Comparison of ENCODE assay signal across 18 mouse cellular contexts in genomic region chr3:108314038-108314675, GRCm38 (mm10). TPM values are rescaled to one million over a fixed set of nuclear protein-coding genes. Genes with fewer than 3 reads are reported as not detected.
DNase-seq lines count a peak whose midpoint lies in the region; ATAC-seq and TF ChIP-seq lines count a peak whose summit lies in the region.
"Had no signal": no experiment of that assay in that cellular context is flagged by ENCODE, and none has a peak within 500 bp of the region (broad histone marks: within the 10 kb centered on the region; RNA-seq: fewer than 3 reads in every experiment).

No protein-coding gene starts in this region.

- H3K9me3 ChIP-seq in heart, embryonic 12.5 days (replicated peaks): no peaks in the 10 kb centered on the region
- H3K9me3 ChIP-seq: embryonic facial prominence, embryonic 13.5 days; heart, embryonic 13.5 days; midbrain, embryonic 15.5 days had no signal

- H3K79me2 ChIP-seq in heart, adult 2 months (replicated peaks; ENCODE audit: control insufficient read depth, insufficient read depth, low read length): no peaks in the 10 kb centered on the region

- H3K27ac ChIP-seq in heart, adult 2 months: no peak overlapping the region
- no peak overlapping the region for H3K27ac ChIP-seq in heart, embryonic 12.5 days (ENCODE audit: poor library complexity, severe bottlenecking)
- H3K27ac ChIP-seq: embryonic facial prominence, embryonic 13.5 days; heart, embryonic 13.5 days; macrophage; midbrain, embryonic 15.5 days had no signal

- no peak for TF ChIP-seq POLR2A in heart, adult 2 months (IDR thresholded peaks at IDR 0.05; ENCODE audit: insufficient read depth, low read depth, low read length)

- H3K36me3 ChIP-seq in heart, adult 2 months (ENCODE audit: control insufficient read depth, insufficient read depth, low read length): peaks cover 3% of the 10 kb centered on the region; the same call in 1 of the 2 replicates
- peaks cover 21% of the 10 kb centered on the region for H3K36me3 ChIP-seq in heart, embryonic 12.5 days
- H3K36me3 ChIP-seq: embryonic facial prominence, embryonic 13.5 days had no signal

- intact Hi-C loops in heart, adult 2 months (cut with DNase I): no loop called here

- TF ChIP-seq EP300 in heart, adult 2 months (IDR thresholded peaks at IDR 0.05; ENCODE audit: insufficient read depth, low read depth, low read length): no peak

- H3K27me3 ChIP-seq in heart, adult 2 months (ENCODE audit: control insufficient read depth, insufficient read depth, low read length): no peaks in the 10 kb centered on the region
- no peaks in the 10 kb centered on the region for H3K27me3 ChIP-seq in heart, embryonic 12.5 days (replicated peaks)
- H3K27me3 ChIP-seq: embryonic facial prominence, embryonic 13.5 days; heart, embryonic 13.5 days; midbrain, embryonic 15.5 days had no signal

- no peak overlapping the region for H3K9ac ChIP-seq in heart, adult 2 months (ENCODE audit: low read depth, low read length)
- no peak overlapping the region for H3K9ac ChIP-seq in heart, embryonic 12.5 days
- H3K9ac ChIP-seq: embryonic facial prominence, embryonic 13.5 days; heart, embryonic 13.5 days; midbrain, embryonic 15.5 days had no signal

- ATAC-seq in heart, embryonic 12.5 days (ENCODE audit: insufficient number of reproducible peaks, low FRiP score): no peak
- ATAC-seq in megakaryocyte-erythroid progenitor cell, adult 5-6 weeks (replicated peaks; ENCODE audit: low FRiP score, low TSS enrichment, poor library complexity, severe bottlenecking): peak; percentile 60
- ATAC-seq: activated CD4-positive, CD25-positive, alpha-beta regulatory T cell, adult 4 months; CD4-positive, CD25-positive, alpha-beta regulatory T cell, adult 4 months; midbrain, embryonic 15.5 days had no signal

- no peak for DNase-seq in heart, adult 2 months
- peak; percentile 21 to 51 for DNase-seq in gastrocnemius, adult 8-10 months (ENCODE audit: low spot score in 2 of 2)
- peak; percentile 55 for DNase-seq in gastrocnemius, postnatal 25 days
- DNase-seq in spleen, postnatal 14 days (ENCODE audit: low spot score in 2 of 2): no peak
- DNase-seq in T-cell, adult 2 months (ENCODE audit: low spot score): no peak
- DNase-seq: cerebellum, adult 11-12 months; heart, postnatal 4 days; kidney, postnatal 14 days; thymus, adult 2 months had no signal

- 61% methylated on average over 8 of the region's 8 CpGs for WGBS in heart, adult 2 months
- 69% methylated on average over 8 of the region's 8 CpGs for WGBS in heart, embryonic 12.5 days

- H3K4me1 ChIP-seq in heart, adult 2 months (ENCODE audit: control insufficient read depth, insufficient read depth, low read length): no peaks in the 10 kb centered on the region; the same call in 1 of the 2 replicates
- H3K4me1 ChIP-seq in heart, embryonic 12.5 days (replicated peaks): peaks cover 22% of the 10 kb centered on the region
- H3K4me1 ChIP-seq: midbrain, embryonic 15.5 days had no signal

- no peak overlapping the region for H3K4me2 ChIP-seq in heart, embryonic 12.5 days
- H3K4me2 ChIP-seq: embryonic facial prominence, embryonic 13.5 days; heart, embryonic 13.5 days; liver, embryonic 11.5 days; midbrain, embryonic 15.5 days had no signal

- peak; percentile 19; the same call in 1 of the 2 replicates for TF ChIP-seq CTCF in heart, adult 2 months (IDR thresholded peaks at IDR 0.05)

- H3K4me3 ChIP-seq in heart, adult 2 months: no peak overlapping the region
- H3K4me3 ChIP-seq in heart, embryonic 12.5 days: no peak overlapping the region
- H3K4me3 ChIP-seq: embryonic facial prominence, embryonic 13.5 days; heart, embryonic 13.5 days; midbrain, embryonic 15.5 days had no signal

RNA-seq across cellular contexts. Expression of gene Sort1, which starts 30.3 kb away (rescaled TPM):
- 10 to 100 TPM; 17.4 to 19.2 TPM for total RNA-seq in heart, adult 2 months (2021)
- 33.7 and 51.9 TPM in 2 replicates for polyA plus RNA-seq in heart, adult 2 months (2012; rRNA removed)
- polyA plus RNA-seq in heart, embryonic 12.5 days (2016; fragmentation: Nextera tagmentation; extraction: Ambion mirVana): 31.9 and 32.4 TPM in 2 replicates
- total RNA-seq in gastrocnemius, adult 8-10 months (2022): 10 to 100 TPM; 50.2 to 56.6 (median 53.5) TPM
- 10 to 100 TPM; 34.0 to 48.3 TPM for total RNA-seq in gastrocnemius, postnatal 25 days (2021)
- 4.5 and 7.6 TPM in 2 replicates for total RNA-seq in megakaryocyte-erythroid progenitor cell, adult 5-6 weeks (2014; fragmentation: Nextera tagmentation)
- 5.8 and 7.7 TPM in 2 replicates for total RNA-seq in megakaryocyte-erythroid progenitor cell, adult 5-6 weeks (2017)

RNA-seq across cellular contexts. Expression of gene Mybphl, which starts 50.6 kb away (rescaled TPM):
- total RNA-seq in heart, adult 2 months (2021): 10 to 100 TPM; 35.8 to 51.2 TPM
- polyA plus RNA-seq in heart, adult 2 months (2012; rRNA removed): 268 and 304 TPM in 2 replicates
- polyA plus RNA-seq in heart, embryonic 12.5 days (2016; fragmentation: Nextera tagmentation; extraction: Ambion mirVana): 35.1 and 39.8 TPM in 2 replicates
- total RNA-seq in gastrocnemius, adult 8-10 months (2022): not detected
- total RNA-seq in gastrocnemius, postnatal 25 days (2021): not detected
- total RNA-seq in megakaryocyte-erythroid progenitor cell, adult 5-6 weeks (2014; fragmentation: Nextera tagmentation): not detected in 2 replicates
- not detected in 2 replicates for total RNA-seq in megakaryocyte-erythroid progenitor cell, adult 5-6 weeks (2017)
- polyA plus RNA-seq: activated CD4-positive, CD25-positive, alpha-beta regulatory T cell, adult 4 months; CD4-positive, CD25-positive, alpha-beta regulatory T cell, adult 4 months; embryonic facial prominence, embryonic 13.5 days; macrophage; midbrain, embryonic 15.5 days had no signal

RNA-seq across cellular contexts. Expression of gene Psma5, which starts 57.4 kb away (rescaled TPM):
- total RNA-seq in heart, adult 2 months (2021): 10 to 100 TPM; 48.1 to 49.9 TPM
- 42.4 and 75.5 TPM in 2 replicates for polyA plus RNA-seq in heart, adult 2 months (2012; rRNA removed)
- 193 and 194 TPM in 2 replicates for polyA plus RNA-seq in heart, embryonic 12.5 days (2016; fragmentation: Nextera tagmentation; extraction: Ambion mirVana)
- 10 to 100 TPM; 57.8 to 63.3 (median 60.8) TPM for total RNA-seq in gastrocnemius, adult 8-10 months (2022)
- total RNA-seq in gastrocnemius, postnatal 25 days (2021): 10 to 100 TPM; 48.6 to 50.5 TPM
- total RNA-seq in megakaryocyte-erythroid progenitor cell, adult 5-6 weeks (2014; fragmentation: Nextera tagmentation): 223 and 248 TPM in 2 replicates
- 358 and 414 TPM in 2 replicates for total RNA-seq in megakaryocyte-erythroid progenitor cell, adult 5-6 weeks (2017)

Comparison
In these comparisons a context has a peak if more than half of its experiments do, and no peak if none do; other contexts are left out.
1. DNase-seq: peak in gastrocnemius, adult 8-10 months (2 of 2) and gastrocnemius, postnatal 25 days (single experiment); none in heart, adult 2 months (0 of 2), spleen, postnatal 14 days (0 of 2) and T-cell, adult 2 months (single experiment).
2. RNA of gene Mybphl, which starts 50.6 kb away (total RNA-seq): 35.8 to 51.2 TPM in heart, adult 2 months; not detected in gastrocnemius, adult 8-10 months, not detected in gastrocnemius, postnatal 25 days and not detected in megakaryocyte-erythroid progenitor cell, adult 5-6 weeks; every median in the first group is over 10 times any median in the second.